Mouse (Mus musculus) 416B (cell line): Measurements from ENCODE around the gene Fam229b.

ENCODE experiments used
- DNase-seq: peaks from one replicate; pipeline ENCODE4 v3.0.0; 2011; ENCODE audit warnings: low read depth

Fam229b gene

GRCm38 (mm10) chr10:39133462-39134310 is at the start of gene Fam229b, which contains the start of gene Tube1:
Gene Fam229b (minus strand): TSS chr10:39133914.
Gene Tube1 (plus strand): TSS chr10:39133976.
- DNase-seq: peak; percentile 90

DNA sequence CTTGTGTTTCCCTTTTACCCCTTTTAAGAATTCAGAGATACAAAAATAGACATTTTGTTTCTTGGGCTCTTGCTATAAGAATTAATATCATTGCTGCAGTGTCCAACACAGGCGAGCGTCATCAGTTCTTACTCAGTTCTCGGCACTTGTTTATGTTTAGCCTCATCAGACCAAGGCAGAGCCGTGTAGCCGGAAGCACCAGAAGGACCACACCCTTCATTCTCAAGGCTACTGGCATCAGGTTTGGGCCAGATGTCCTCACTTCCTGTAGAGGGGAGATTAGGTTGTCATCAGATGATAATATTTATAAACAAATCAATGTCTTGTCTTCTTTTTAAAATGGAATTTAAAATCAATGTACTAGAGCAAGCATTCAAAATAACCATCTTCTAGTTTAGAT is 43.3 kb upstream of the Fam229b start:
- DNase-seq: no peak

DNA sequence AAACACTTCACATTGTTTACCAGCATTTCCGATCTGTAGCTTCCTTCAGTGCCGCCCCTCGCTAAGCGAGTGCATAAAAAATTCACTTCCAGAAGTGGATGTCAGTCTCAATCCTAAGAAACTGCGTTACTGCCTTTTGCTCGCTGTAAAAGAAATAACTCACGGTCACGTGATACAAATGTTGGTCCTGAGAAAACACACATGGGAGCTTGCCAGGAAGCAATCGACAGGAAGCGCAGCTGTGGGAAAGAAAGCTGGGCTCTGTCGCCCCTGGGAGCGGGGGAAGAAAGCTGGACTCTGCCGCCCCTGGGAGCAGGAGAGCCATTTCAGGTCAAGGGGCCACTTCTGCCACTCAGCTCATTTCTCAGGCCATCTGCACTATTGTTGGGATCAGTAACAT is 39.4 kb upstream of the Fam229b start:
- no peak for DNase-seq

- DNase-seq: no peak
These were observed 38.8 kb upstream of the Fam229b start for GRCm38 (mm10) chr10:39172540-39172931.

- DNase-seq: peak; percentile 96
These were observed 38.2 kb upstream of the Fam229b start for GRCm38 (mm10) chr10:39171603-39172539.

DNA sequence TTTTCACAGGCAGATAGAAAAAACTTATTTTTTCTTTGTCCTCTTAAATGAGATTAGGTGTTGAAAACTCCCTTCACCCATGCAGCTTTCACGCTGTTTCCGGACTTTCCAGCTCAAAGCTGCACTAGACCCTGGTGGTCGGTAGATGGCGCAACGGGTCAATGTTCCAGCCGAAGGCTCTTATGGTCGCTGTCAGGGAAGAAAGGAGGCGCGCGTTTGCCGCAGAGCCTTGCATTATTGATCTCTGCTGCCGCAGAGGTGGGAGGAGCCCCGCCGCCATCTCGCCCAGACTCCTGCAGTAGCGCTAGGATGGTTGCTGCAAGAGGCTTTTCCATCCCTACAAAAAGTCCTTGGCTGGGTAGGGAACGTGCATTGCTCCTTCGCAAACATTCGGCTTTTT is 37.4 kb upstream of the Fam229b start:
- DNase-seq: peak; percentile 94

GRCm38 (mm10) chr10:39170706-39171105 is 37.0 kb upstream of the Fam229b start:
- DNase-seq: no peak

- peak; percentile 68 for DNase-seq
These were observed 36.5 kb upstream of the Fam229b start for GRCm38 (mm10) chr10:39170181-39170580.

DNA sequence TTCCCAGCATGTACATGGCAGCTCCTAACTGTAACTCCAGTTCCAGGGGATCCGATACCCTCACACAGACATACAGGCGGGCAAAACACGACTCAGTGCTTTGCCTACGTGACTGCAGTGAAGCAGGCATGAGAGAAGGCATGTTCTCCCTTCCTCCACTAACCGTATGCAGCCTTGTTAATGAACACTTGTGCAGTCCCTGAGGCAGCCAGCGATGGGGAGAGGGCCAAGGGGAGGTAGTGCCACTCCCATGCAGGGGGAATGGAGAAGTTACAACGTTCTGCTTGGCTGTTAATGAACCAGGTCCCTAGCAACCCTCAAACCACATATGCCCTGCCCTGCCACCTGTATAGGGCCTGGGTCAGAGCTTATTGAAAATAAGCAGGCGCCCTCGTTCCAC is 35.9 kb upstream of the Fam229b start:
- DNase-seq: no peak

DNA sequence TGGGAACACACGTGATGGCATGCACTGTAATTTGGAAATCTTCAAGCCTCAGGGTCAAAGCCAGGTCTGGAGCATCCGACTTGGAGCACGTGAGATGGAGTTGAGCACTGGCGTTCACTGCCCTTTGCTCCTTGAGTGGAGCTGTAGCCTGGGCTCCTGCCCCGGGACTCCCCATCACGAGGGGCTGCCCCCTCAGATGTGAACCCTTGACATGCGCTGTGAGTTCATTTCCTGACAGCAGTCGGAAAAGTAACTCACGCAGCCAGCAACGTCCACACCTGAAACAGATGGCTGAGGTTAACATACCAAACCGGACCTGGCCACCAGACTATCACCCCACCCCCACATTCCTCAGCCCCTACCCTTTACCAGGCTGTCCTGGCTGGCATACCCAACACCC is 33.9 kb upstream of the Fam229b start:
- no peak for DNase-seq

DNA sequence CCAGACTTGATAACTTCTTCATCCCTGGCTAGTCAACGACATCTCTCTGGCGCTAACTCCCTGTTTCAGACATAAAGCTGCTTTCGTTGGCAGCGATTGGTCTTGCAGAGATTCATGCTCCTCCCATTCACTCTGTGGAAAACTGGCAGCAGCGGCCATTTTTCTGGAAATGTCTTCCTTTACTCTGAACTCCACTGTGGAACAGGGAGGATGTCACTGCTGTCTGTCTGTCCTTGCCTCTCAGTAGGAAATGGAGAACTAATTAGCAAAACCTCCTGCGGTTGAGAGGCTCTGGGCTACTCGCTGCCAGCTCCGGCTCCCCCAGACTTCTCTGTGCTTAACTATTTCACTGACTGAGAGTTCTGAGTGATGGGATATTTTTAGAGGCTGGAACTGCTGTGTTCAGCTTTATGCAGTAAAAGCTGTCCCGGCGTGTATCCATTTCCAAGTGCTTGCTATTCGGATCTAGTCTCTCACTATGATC is 32.0 kb upstream of the Fam229b start:
- DNase-seq: no peak

DNA sequence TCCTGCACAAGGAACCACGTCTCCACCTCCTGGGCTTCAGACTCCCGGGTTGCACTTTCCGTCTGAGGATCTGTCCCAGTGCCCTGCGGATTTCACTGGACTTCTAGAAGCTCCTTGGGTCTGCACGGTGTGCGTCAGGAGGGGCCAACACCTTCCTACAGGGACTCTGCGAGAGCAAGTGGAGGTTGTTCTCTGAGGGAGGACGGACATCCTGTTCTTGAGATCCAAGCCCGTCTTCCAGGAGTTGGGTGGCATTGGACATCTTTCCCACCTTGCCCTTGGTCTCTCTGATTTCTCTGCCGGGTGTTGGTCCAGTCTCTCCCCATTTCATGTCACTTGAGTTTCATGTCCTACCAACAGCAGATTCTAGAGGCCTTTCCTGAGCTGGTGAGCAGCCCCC is 30.0 kb upstream of the Fam229b start, which contains the start of gene Ccn6:
TSS of gene Ccn6 (minus strand) at position 101 of the 400 bp plus-strand sequence.
- DNase-seq: no peak

DNA sequence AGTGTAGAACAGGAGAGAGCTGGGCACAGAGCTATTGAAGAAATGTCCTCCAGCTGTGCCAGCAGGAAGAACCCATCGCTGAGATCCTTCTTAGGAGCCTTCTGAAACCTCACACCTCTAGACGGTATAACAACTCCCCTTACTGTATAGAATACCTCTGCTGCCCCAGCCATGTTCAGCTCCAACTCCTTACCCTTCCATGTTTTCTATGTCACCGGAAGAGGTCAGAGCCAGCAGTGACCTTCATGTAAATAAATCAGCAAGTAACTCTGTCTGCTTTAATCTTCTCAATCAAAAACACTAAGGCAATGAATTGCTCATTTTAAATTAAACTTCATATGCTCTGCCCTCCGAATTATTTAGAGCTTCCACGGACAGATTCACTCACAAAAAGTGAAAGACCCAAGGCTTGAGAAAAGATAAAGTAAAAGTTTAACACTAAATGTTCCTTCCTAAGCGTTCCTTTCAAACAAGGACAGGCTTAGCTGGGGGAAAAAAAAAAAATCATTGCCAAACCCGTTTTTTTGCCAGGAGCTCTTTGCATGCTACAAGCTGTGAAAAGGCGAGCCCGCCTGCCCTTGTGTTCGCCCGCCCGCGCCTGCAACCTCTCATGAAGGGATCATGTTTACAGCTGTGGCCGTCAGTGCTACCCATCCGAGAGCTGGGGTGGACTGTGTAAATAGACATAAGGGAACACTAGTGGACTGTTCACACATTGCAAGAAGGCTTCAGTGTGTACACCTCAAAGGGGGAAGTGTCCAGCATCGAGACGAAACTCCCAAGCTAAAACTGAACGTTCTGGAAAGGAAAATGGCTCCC is 29.2 kb upstream of the Fam229b start:
- no peak for DNase-seq

DNA sequence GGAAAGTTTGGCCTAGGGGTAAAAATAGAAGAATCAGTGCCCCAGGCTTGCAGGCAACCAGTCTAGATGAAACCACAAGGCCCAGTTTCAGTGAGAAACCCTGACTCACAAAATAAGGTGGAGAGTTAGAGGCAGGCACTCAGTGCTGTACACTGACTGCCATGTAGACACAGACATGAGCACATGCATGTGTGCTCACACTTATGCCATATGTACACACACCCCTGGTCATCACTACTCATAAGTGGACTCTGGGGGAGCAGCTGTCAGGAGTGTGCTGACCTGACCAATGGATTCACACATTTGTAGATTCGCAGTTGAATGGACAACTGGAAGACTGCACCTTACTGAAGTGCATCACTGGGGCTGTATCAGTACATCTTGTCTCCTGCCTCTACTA is 27.7 kb upstream of the Fam229b start:
- DNase-seq: peak; percentile 23

DNA sequence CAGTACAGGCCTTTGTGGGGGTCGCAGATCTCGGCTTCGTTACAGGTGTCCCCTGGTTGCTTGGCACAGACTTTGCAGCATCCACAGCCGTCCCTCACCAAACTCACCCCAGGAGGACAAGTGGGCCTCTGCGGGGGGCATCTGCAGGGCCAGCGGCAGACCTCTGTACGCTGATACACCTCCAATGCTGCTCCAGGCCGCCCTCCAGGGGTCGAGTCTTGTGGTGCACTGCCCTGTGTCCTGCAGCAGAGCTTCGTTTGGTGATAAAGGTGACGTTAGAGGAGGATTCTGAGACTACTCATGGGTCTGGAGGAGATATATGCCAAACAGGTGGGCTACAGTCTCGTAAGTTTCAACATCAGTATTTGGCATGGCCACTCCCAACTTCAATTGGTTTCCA is 24.6 kb upstream of the Fam229b start:
- no peak for DNase-seq

GRCm38 (mm10) chr10:39157321-39157720 is 23.6 kb upstream of the Fam229b start:
- DNase-seq: peak; percentile 10

DNA sequence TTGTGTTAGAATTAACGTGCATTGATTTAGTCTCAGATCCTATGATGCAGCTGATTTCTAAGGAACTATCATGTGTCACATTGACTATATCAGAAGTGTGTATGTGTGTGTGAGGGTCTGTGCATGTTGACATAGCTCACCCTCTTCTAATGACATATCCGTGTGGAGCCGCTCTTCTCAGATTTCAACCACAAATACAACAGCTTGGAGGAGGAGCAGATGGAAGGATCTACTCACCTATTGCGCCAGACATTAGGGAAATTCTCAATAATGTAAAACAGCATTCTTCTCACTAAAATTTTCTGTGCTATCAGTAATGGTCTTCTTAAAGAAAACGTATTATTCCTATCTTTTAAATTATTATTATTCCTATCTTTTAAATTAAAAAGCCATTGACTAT is 23.0 kb upstream of the Fam229b start:
- DNase-seq: peak; percentile 65

DNA sequence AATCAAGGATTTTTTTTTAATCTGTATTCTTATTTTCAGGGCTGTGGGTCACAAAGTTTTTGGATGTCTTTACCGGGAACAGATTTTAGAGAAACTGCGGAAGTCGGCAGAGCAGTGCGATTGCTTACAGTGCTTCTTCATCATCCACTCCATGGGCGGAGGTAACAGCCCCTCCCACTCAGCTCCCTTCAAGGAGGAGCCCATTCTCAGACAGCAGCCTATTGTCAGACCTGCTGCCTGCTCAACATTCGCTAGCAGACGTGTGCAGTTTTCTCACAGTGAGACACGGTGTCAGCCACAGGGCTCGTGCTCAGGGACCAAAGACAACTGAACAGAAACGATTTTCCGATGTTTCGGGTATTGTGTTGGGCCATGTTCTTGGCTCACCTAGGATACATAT is 8.5 kb upstream of the Fam229b start:
- DNase-seq: no peak

DNA sequence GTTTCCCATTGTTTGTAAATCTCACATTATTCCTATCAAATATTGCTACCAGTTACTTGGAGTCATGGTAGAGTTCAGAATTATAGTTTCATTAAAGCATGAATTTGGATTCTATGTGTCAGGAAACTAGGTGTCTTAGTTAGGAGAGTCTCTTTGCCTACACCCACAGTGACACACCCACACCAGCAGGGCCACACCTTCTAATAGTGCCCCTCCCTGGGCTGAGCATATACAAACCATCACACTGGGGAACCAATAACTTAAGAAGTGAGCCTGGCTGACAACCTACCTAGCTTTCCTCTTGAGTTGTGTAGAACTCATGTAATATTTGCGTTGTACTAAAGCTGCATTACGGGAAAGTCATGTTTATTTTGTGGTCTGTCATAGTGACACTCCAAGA is 7.7 kb upstream of the Fam229b start:
- DNase-seq: no peak

GRCm38 (mm10) chr10:39140843-39141242 is 7.1 kb upstream of the Fam229b start:
- DNase-seq: no peak

GRCm38 (mm10) chr10:39138761-39139160 is 5.0 kb upstream of the Fam229b start:
- no peak for DNase-seq

DNA sequence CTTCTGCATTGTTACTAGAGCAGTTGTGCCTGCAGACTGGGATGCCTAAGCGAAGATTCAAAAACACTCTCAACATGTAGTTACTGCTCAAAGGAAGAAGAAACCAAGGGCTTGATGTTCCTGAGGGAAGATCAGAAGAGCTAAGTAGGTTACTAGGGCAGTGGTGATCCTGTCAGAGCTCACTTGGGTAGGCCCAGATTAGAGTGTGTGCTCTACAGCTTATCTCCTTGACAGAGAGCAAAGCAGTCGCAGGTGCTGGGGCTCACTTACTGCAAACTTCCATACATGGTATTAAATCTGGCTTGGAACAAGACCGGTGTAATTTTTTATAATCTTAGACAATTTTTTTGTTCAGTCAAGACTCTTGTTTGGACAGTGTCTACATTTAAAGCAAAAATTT is 4.1 kb upstream of the Fam229b start:
- no peak for DNase-seq
